Mouse (Mus musculus) brain, embryonic 14.5 days (tissue): ENCODE results near the gene Timm29. TPM values are rescaled to one million over a fixed set of nuclear protein-coding genes. Genes with fewer than 3 reads are reported as not detected.

ENCODE experiments used
- DNase-seq: peaks from one replicate; pipeline ENCODE4 v3.0.0-alpha.2; 2011; ENCODE audit warnings: low read depth
- CTCF ChIP-seq: fragments of 200-500 bp; IDR thresholded peaks from 2 replicates; pipeline ENCODE4 v1.5.1; 2012; ENCODE audit warnings: inconsistent platforms, mild to moderate bottlenecking, moderate library complexity, borderline replicate concordance; ENCODE audit not compliant: insufficient read depth, insufficient read length; ENCODE audit errors: extremely low read depth
- POLR2A ChIP-seq: fragments of 200-500 bp; IDR thresholded peaks from 2 replicates; pipeline ENCODE4 v1.6.1; 2012; ENCODE audit warnings: mild to moderate bottlenecking, inconsistent platforms, borderline replicate concordance; ENCODE audit not compliant: poor library complexity, insufficient read depth, insufficient read length, severe bottlenecking; ENCODE audit errors: extremely low read depth
- polyA plus RNA-seq: library from polyadenylated mRNA; depleted of rRNA; stranded (reverse); fragments of >200 nt; gene quantifications from 2 replicates; pipeline ENCODE4 v1.2.3, GENCODE M21; 2012; rRNA removed

Timm29 gene
- polyA plus RNA-seq, 1 experiment: 80.7 TPM

GRCm38 (mm10) chr9:21626571-21626970, 34.0 kb downstream of the Timm29 start:
- no peak for DNase-seq
- TF ChIP-seq CTCF (peak; percentile 39; the same call in 1 of the 2 replicates), POLR2A (no peak)

DNA sequence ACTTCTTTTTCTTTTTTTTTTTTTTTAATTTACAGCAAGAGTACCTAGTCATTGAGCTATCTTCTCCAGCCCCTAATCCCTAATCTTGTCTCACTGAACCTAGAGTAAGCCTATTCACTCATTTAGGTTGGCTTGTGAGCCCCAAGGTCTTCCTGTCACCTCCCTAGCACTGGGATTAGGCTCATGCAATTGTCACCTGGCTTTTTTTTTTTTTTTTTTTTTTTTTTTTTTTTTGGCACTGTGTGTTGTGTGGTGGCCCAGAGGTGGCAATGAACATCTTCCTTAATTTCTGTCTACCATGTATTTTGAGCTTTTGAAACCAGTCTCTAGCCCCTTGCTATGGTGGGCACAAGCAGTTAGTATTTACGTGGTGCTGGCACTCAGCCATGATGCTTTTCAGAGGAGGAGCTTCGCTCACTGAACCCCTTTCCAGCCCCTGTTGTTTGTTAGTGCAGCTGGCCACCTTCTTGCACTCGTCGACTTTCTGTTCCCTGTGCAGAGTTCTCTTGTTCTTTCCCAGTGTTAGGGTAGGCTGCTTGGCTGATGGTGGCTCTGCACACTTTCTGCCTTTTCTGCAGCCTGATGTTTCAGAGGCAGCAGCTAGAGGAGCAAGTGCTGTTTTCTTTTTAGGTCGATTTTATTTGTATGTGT, 34.7 kb downstream of the Timm29 start:
- TF ChIP-seq POLR2A (no peak), CTCF (no peak)
- DNase-seq: peak; percentile 76

GRCm38 (mm10) chr9:21630673-21631072, 38.2 kb downstream of the Timm29 start:
- DNase-seq: peak; percentile 52

DNA sequence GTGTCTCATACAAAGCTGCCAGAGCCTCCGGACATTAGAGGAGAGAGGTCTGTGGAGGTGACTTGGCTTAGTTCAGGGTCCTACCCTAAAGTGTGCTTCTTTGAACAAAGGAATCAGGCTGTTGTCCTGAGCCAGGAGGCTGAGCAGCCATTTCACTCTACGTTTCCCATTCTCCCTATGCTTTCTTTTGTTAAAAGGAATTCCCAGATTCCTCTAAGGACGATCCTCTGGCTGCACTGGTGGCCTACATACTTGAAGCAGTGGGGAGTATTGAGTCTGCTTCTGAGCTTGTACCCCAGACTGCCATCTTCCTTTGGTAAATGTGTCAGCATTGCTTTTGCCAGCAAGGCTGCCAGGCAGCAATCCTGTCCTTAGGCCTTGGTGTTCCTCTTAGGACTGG, 40.6 kb downstream of the Timm29 start:
- TF ChIP-seq CTCF (no peak), POLR2A (no peak)
- no peak for DNase-seq

More at GRCm38 (mm10) chr9:21630673-21631072, 38.2 kb downstream of the Timm29 start:
- TF ChIP-seq POLR2A: no peak
- TF ChIP-seq CTCF: peak; percentile 55; the same call in 1 of the 2 replicates

DNA sequence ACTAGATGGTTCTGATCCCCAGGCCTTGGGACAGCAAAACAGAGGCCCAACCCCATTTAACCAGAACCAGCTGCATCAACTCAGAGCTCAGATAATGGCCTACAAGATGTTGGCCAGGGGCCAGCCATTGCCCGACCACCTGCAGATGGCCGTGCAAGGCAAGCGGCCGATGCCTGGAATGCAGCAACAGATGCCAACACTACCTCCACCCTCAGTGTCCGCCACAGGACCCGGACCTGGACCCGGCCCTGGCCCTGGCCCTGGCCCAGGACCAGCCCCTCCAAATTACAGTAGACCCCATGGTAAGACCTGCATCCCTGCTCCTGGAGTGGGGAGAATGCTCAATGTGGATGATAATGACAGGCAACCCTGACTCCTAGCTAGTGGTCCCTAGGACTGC, 43.1 kb downstream of the Timm29 start:
- peak; percentile 47 for DNase-seq
- TF ChIP-seq CTCF (no peak), POLR2A (no peak)

DNA sequence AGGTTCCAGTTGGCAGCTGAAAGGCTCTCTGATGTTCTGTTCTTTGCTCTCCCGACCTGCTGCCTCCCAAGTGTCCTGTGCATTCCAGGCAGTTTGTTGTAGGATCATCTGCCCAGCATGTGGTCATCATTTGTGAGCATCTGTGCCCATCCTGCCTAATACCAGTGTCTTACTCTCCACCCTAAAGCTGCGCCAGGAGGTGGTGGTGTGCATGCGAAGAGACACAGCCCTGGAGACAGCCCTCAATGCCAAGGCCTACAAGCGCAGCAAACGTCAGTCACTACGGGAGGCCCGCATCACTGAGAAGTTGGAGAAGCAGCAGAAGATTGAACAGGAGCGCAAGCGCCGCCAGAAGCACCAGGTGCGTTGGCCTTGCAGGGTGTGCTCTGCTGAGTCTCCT, 46.5 kb downstream of the Timm29 start:
- TF ChIP-seq POLR2A (no peak), CTCF (no peak)
- no peak for DNase-seq

Other genes starting within 250 kb of the Timm29 start
- gene Ilf3, start 224.9 kb upstream of the Timm29 start, polyA plus RNA-seq: 202 and 216 TPM in 2 replicates
- gene Qtrt1, start 180.9 kb upstream of the Timm29 start, polyA plus RNA-seq: 81.4 and 92.1 TPM in 2 replicates
- gene Dnm2, start 167.8 kb upstream of the Timm29 start, polyA plus RNA-seq: 79.7 and 92.2 TPM in 2 replicates
- 40.8 and 49.2 TPM in 2 replicates for gene Tmed1, start 82.5 kb upstream of the Timm29 start, polyA plus RNA-seq
- gene AB124611, start 66.5 kb upstream of the Timm29 start, polyA plus RNA-seq: 1.00 and 1.0 TPM in 2 replicates
- gene Carm1, start 45.8 kb upstream of the Timm29 start, polyA plus RNA-seq: 119 and 135 TPM in 2 replicates
- 17.5 and 26.8 TPM in 2 replicates for gene Yipf2, start 106 bp downstream of the Timm29 start, polyA plus RNA-seq
- gene Smarca4, start 23.4 kb downstream of the Timm29 start, polyA plus RNA-seq: 198 and 241 TPM in 2 replicates
- 21.3 and 21.4 TPM in 2 replicates for gene Ldlr, start 130.8 kb downstream of the Timm29 start, polyA plus RNA-seq
- gene Spc24, start 167.6 kb downstream of the Timm29 start, polyA plus RNA-seq: 19.6 and 34.1 TPM in 2 replicates
- 5.9 and 10.8 TPM in 2 replicates for gene Kank2, start 206.0 kb downstream of the Timm29 start, polyA plus RNA-seq
- not detected in 2 replicates for gene Angptl8, start 242.8 kb downstream of the Timm29 start, polyA plus RNA-seq